Mouse (Mus musculus) forebrain, embryonic 13.5 days (tissue): ENCODE measurements at regions not wholly inside any gene's neighbourhood (a gene's known extent, or its start where the extent isn't known, plus 50 kb on each side); places are given as distances from the start of the nearest gene placed in this dataset.

Experiments used
- ATAC-seq: fragments of 200-750 bp; cut with Nextera tagmentation; 2 replicates; pipeline ENCODE4 v1.8.0; 2017
- H3K27ac ChIP-seq: fragments of 300-500 bp; sonication (generic); 2 replicates; pipeline ENCODE4 v1.5.1; 2015; ENCODE audit warnings: inconsistent platforms, mild to moderate bottlenecking, moderate library complexity
- H3K27me3 ChIP-seq: fragments of 300-500 bp; sonication (generic); 2 replicates; pipeline ENCODE4 v1.6.1; 2015; ENCODE audit warnings: mild to moderate bottlenecking, inconsistent platforms
- H3K36me3 ChIP-seq: fragments of 300-500 bp; sonication (generic); 2 replicates; pipeline ENCODE4 v1.6.1; 2015; ENCODE audit warnings: mild to moderate bottlenecking, inconsistent platforms; ENCODE audit not compliant: poor library complexity, severe bottlenecking
- H3K4me1 ChIP-seq: fragments of 300-500 bp; sonication (generic); 2 replicates; pipeline ENCODE4 v1.6.1; 2015; ENCODE audit warnings: inconsistent platforms
- H3K4me2 ChIP-seq: fragments of 300-500 bp; sonication (generic); 2 replicates; pipeline ENCODE4 v1.6.1; 2015; ENCODE audit warnings: inconsistent platforms, mild to moderate bottlenecking, moderate library complexity
- H3K4me3 ChIP-seq: fragments of 300-500 bp; sonication (generic); 2 replicates; pipeline ENCODE4 v1.5.1; 2015; ENCODE audit warnings: mild to moderate bottlenecking, inconsistent platforms
- H3K9ac ChIP-seq: fragments of 300-500 bp; sonication (generic); 2 replicates; pipeline ENCODE4 v1.6.1; 2015; ENCODE audit warnings: mild to moderate bottlenecking, inconsistent platforms
- H3K9me3 ChIP-seq: fragments of 300-500 bp; sonication (generic); replicated peaks from 2 replicates; pipeline ENCODE4 v1.6.1; 2016; ENCODE audit warnings: inconsistent platforms
- WGBS: fragments of 180-500 bp; shearing (Covaris S2); methylation state at CpG from one replicate; pipeline ENCODE4 v1.1.7; 2015; 5-methylcytosine and 5-hydroxymethylcytosine counted together

- Histone ChIP-seq H3K9me3 (no peaks in the 10 kb centered on the region), H3K4me1 (no peaks in the 10 kb centered on the region), H3K27me3 (no peaks in the 10 kb centered on the region), H3K36me3 (no peaks in the 10 kb centered on the region), H3K4me2 (no peak overlapping the region), H3K27ac (no peak overlapping the region), H3K4me3 (no peak overlapping the region), H3K9ac (no peak overlapping the region)
- ATAC-seq = no peak
- 76% methylated on average over 1 of the region's 1 CpGs for WGBS
Measured at GRCm38 (mm10) chr7:87195647-87196046, 50.2 kb upstream of the Nox4 start.
